Mouse (Mus musculus): ENCODE measurements around the gene Rmi2. TPM values are rescaled to one million over a fixed set of nuclear protein-coding genes. Genes with fewer than 3 reads are reported as not detected.

Gene Rmi2
- total and polyA plus RNA-seq, 2 experiments from 2014 or later, result 0.58 to 4.1 TPM

DNA sequence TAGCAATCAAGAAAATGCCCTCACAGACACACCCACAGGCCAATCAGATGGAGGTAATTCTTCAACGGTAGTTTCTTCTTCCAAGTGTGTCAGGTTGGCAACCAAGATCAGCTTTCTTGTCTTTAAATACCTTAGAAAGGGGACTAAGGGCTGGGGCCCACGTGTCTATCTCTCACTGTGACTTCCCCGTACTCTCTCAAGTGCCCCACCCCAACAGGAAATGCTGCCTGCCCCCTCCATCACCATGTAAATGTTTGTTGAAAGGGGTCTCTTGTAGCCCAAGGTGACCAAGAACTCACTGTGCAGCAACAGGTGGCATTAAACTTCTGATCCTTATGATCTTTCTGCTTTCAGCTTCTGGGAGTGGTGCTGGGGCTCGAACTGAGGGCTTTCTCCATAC, 21.1 kb upstream of the Rmi2 start:
- WGBS, result 86% methylated on average over 4 of the region's 4 CpGs

GRCm38 (mm10) chr16:10814864-10815263, 20.0 kb upstream of the Rmi2 start:
- no peak overlapping the region for H3K4me2 ChIP-seq (ENCODE audit: low read depth, low read length)
- H3K9me3 ChIP-seq (ENCODE audit: low read length), result no peaks in the 10 kb centered on the region
- no peak for TF ChIP-seq CTCF (IDR thresholded peaks at IDR 0.05; ENCODE audit: low read depth)
- ATAC-seq (no peak), DNase-seq (ENCODE audit: low spot score) (no peak)
- no peak overlapping the region for H3K4me3 ChIP-seq (ENCODE audit: low read length)
- 96% methylated on average over 4 of the region's 4 CpGs for WGBS
- H3K9ac ChIP-seq (replicated peaks; ENCODE audit: low read length), result no peak overlapping the region
- no peaks in the 10 kb centered on the region for H3K27me3 ChIP-seq (ENCODE audit: insufficient read depth, low read length)
- no peaks in the 10 kb centered on the region for H3K4me1 ChIP-seq (ENCODE audit: insufficient read depth, low read length)
- no peak overlapping the region for H3K27ac ChIP-seq
- no peaks in the 10 kb centered on the region for H3K36me3 ChIP-seq (ENCODE audit: insufficient read depth, low read length)

More for the DNA sequence above, 21.1 kb upstream of the Rmi2 start:
- Histone ChIP-seq H3K9me3 (ENCODE audit: low read length) (no peaks in the 10 kb centered on the region), H3K4me2 (ENCODE audit: low read depth, low read length) (no peak overlapping the region), H3K4me1 (ENCODE audit: insufficient read depth, low read length) (no peaks in the 10 kb centered on the region), H3K9ac (replicated peaks; ENCODE audit: low read length) (no peak overlapping the region), H3K27ac (no peak overlapping the region), H3K27me3 (ENCODE audit: insufficient read depth, low read length) (no peaks in the 10 kb centered on the region), H3K36me3 (ENCODE audit: insufficient read depth, low read length) (no peaks in the 10 kb centered on the region), H3K4me3 (ENCODE audit: low read length) (no peak overlapping the region)
- ATAC-seq, result no peak
- DNase-seq (ENCODE audit: low spot score), result no peak
- TF ChIP-seq CTCF (IDR thresholded peaks at IDR 0.05; ENCODE audit: low read depth), result no peak

DNA sequence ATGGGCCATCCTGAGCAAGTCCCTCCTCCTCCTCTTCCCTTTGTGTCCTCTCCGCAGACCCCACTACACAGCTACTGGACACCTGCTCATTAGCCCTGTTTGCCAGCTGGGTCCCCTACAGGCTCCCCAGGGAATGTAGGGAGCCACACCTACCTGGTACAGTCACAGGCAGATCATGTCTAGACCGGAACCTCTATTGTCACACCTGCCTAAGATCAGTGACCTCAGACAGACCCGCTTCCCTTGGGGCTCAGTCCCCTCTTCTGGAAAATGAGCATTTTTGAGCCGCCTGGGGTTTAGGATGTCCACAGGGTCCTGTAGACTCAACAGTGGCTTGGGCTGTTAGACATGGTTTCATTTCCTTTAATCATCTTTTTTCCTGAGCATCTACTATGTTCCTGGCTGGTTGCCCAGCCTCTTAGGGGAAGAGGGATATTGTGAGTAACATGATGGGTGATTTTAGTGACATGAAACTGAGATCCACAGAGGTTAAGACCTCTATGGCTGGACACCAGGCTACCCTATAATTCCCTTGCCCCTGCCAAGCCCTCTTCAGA, 16.2 kb upstream of the Rmi2 start:
- DNase-seq (ENCODE audit: low spot score), result no peak
- Histone ChIP-seq H3K4me2 (ENCODE audit: low read depth, low read length) (no peak overlapping the region), H3K27ac (no peak overlapping the region), H3K27me3 (ENCODE audit: insufficient read depth, low read length) (no peaks in the 10 kb centered on the region), H3K9ac (replicated peaks; ENCODE audit: low read length) (no peak overlapping the region), H3K9me3 (ENCODE audit: low read length) (no peaks in the 10 kb centered on the region), H3K4me3 (ENCODE audit: low read length) (no peak overlapping the region), H3K4me1 (ENCODE audit: insufficient read depth, low read length) (no peaks in the 10 kb centered on the region), H3K36me3 (ENCODE audit: insufficient read depth, low read length) (no peaks in the 10 kb centered on the region)
- no peak for ATAC-seq
- 85% methylated on average over 4 of the region's 4 CpGs for WGBS
- TF ChIP-seq CTCF (IDR thresholded peaks at IDR 0.05; ENCODE audit: low read depth), result no peak

GRCm38 (mm10) chr16:10819966-10820365, 14.9 kb upstream of the Rmi2 start:
- ATAC-seq (no peak), DNase-seq (ENCODE audit: low spot score) (no peak)
- Histone ChIP-seq H3K27me3 (ENCODE audit: insufficient read depth, low read length) (no peaks in the 10 kb centered on the region), H3K9me3 (ENCODE audit: low read length) (no peaks in the 10 kb centered on the region), H3K4me2 (ENCODE audit: low read depth, low read length) (no peak overlapping the region), H3K36me3 (ENCODE audit: insufficient read depth, low read length) (no peaks in the 10 kb centered on the region), H3K27ac (no peak overlapping the region), H3K4me1 (ENCODE audit: insufficient read depth, low read length) (no peaks in the 10 kb centered on the region), H3K4me3 (ENCODE audit: low read length) (no peak overlapping the region), H3K9ac (replicated peaks; ENCODE audit: low read length) (no peak overlapping the region)
- WGBS, result 74% methylated on average over 3 of the region's 3 CpGs
- no peak for TF ChIP-seq CTCF (IDR thresholded peaks at IDR 0.05; ENCODE audit: low read depth)

GRCm38 (mm10) chr16:10821387-10821786, 13.5 kb upstream of the Rmi2 start:
- Histone ChIP-seq H3K36me3 (ENCODE audit: insufficient read depth, low read length) (no peaks in the 10 kb centered on the region), H3K27me3 (ENCODE audit: insufficient read depth, low read length) (no peaks in the 10 kb centered on the region), H3K4me1 (ENCODE audit: insufficient read depth, low read length) (no peaks in the 10 kb centered on the region), H3K9ac (replicated peaks; ENCODE audit: low read length) (no peak overlapping the region), H3K4me2 (ENCODE audit: low read depth, low read length) (no peak overlapping the region), H3K27ac (no peak overlapping the region), H3K4me3 (ENCODE audit: low read length) (no peak overlapping the region), H3K9me3 (ENCODE audit: low read length) (no peaks in the 10 kb centered on the region)
- ATAC-seq, result no peak
- DNase-seq (ENCODE audit: low spot score), result no peak
- TF ChIP-seq CTCF (IDR thresholded peaks at IDR 0.05; ENCODE audit: low read depth), result no peak
- WGBS, result 73% methylated on average over 4 of the region's 4 CpGs

DNA sequence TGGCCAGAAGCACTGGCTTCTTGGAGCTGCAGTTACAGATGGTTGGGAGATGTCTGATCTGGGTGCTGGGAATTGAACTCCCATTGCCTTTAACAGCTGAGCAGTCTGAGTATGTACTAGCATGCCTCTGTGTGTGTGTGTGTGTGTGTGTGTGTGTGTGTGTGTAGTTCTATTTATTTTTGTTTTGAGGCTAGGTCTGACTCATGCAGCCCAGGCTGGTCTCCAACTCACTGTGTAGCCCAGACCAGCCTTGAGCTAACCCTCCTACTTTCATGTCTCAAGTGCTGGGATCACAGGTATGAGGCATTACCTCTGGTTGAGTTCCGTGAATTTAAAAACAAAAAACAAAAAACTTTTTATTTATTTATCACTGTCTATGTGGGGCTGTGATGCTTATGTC, 10.3 kb upstream of the Rmi2 start:
- no peak overlapping the region for H3K27ac ChIP-seq
- TF ChIP-seq CTCF (IDR thresholded peaks at IDR 0.05; ENCODE audit: low read depth), result no peak
- H3K27me3 ChIP-seq (ENCODE audit: insufficient read depth, low read length), result no peaks in the 10 kb centered on the region
- H3K9me3 ChIP-seq (ENCODE audit: low read length), result no peaks in the 10 kb centered on the region
- no peak overlapping the region for H3K9ac ChIP-seq (replicated peaks; ENCODE audit: low read length)
- ATAC-seq (no peak), DNase-seq (ENCODE audit: low spot score) (no peak)
- H3K4me2 ChIP-seq (ENCODE audit: low read depth, low read length), result no peak overlapping the region
- H3K36me3 ChIP-seq (ENCODE audit: insufficient read depth, low read length), result no peaks in the 10 kb centered on the region
- no peak overlapping the region for H3K4me3 ChIP-seq (ENCODE audit: low read length)
- no peaks in the 10 kb centered on the region for H3K4me1 ChIP-seq (ENCODE audit: insufficient read depth, low read length)
- 92% methylated on average over 1 of the region's 1 CpGs for WGBS

DNA sequence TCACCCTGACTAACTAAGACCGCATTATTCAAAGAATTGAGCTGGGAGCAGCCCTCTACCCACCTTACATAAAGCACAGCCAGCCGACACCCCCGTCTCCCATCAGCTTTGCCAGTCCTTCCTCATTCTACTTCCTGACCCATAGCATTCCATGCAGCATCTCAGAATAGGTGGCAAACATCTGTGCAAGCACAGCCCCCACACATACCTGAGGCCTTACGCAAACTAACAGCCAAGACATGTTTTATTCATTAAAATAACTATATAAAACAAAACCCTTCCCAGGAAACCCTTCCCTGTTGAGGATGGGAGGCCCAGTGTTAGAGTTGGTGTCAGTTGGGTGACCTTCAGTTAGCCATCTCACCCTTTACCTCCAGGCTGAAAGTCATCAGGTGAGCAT, 9.0 kb upstream of the Rmi2 start:
- no peak for ATAC-seq
- Histone ChIP-seq H3K4me3 (ENCODE audit: low read length) (no peak overlapping the region), H3K4me2 (ENCODE audit: low read depth, low read length) (no peak overlapping the region), H3K9me3 (ENCODE audit: low read length) (no peaks in the 10 kb centered on the region), H3K36me3 (ENCODE audit: insufficient read depth, low read length) (no peaks in the 10 kb centered on the region), H3K27me3 (ENCODE audit: insufficient read depth, low read length) (no peaks in the 10 kb centered on the region), H3K9ac (replicated peaks; ENCODE audit: low read length) (no peak overlapping the region), H3K27ac (no peak overlapping the region), H3K4me1 (ENCODE audit: insufficient read depth, low read length) (no peaks in the 10 kb centered on the region)
- no peak for DNase-seq (ENCODE audit: low spot score)
- no peak for TF ChIP-seq CTCF (IDR thresholded peaks at IDR 0.05; ENCODE audit: low read depth)
- 91% methylated on average over 4 of the region's 4 CpGs for WGBS

Data from hindbrain, postnatal 0 days (tissue).